Mouse (Mus musculus) embryonic facial prominence, embryonic 13.5 days (tissue): ENCODE data around the gene Tmod3. TPM values are rescaled to one million over a fixed set of nuclear protein-coding genes. Genes with fewer than 3 reads are reported as not detected.
"Not testable (repeated sequence)": the region's sequence is repeated elsewhere in the genome, so short reads cannot be mapped to it uniquely, and the experiment has no call there.

Experiments
- ATAC-seq: fragments of 200-750 bp; cut with Nextera tagmentation; 2 replicates; pipeline ENCODE4 v1.8.0; 2017; ENCODE audit warnings: low read depth; ENCODE audit not compliant: insufficient number of reproducible peaks, insufficient read depth, low FRiP score, low TSS enrichment
- H3K27ac ChIP-seq: fragments of 300-500 bp; sonication (generic); 2 replicates; pipeline ENCODE4 v1.5.1; 2015; ENCODE audit warnings: moderate library complexity, mild to moderate bottlenecking, inconsistent platforms
- H3K27me3 ChIP-seq: fragments of 300-500 bp; sonication (generic); 2 replicates; pipeline ENCODE4 v1.6.1; 2015; ENCODE audit warnings: mild to moderate bottlenecking, inconsistent platforms
- H3K36me3 ChIP-seq: fragments of 300-500 bp; sonication (generic); 2 replicates; pipeline ENCODE4 v1.6.1; 2015; ENCODE audit warnings: mild to moderate bottlenecking, inconsistent platforms
- H3K4me1 ChIP-seq: fragments of 300-500 bp; sonication (generic); 2 replicates; pipeline ENCODE4 v1.6.1; 2015; ENCODE audit warnings: inconsistent platforms
- H3K4me2 ChIP-seq: fragments of 300-500 bp; sonication (generic); 2 replicates; pipeline ENCODE4 v1.6.1; 2015; ENCODE audit warnings: moderate library complexity, mild to moderate bottlenecking, inconsistent platforms
- H3K4me3 ChIP-seq: fragments of 300-500 bp; sonication (generic); 2 replicates; pipeline ENCODE4 v1.5.1; 2015; ENCODE audit warnings: mild to moderate bottlenecking, inconsistent platforms
- H3K9ac ChIP-seq: fragments of 300-500 bp; sonication (generic); 2 replicates; pipeline ENCODE4 v1.6.1; 2015; ENCODE audit warnings: mild to moderate bottlenecking, inconsistent platforms
- H3K9me3 ChIP-seq: fragments of 300-500 bp; sonication (generic); 2 replicates; pipeline ENCODE4 v1.6.1; 2016; ENCODE audit warnings: inconsistent platforms
- WGBS: fragments of 180-500 bp; shearing (Covaris S2); methylation state at CpG from one replicate; pipeline ENCODE4 v1.1.7; 2015; ENCODE audit warnings: mixed read lengths; 5-methylcytosine and 5-hydroxymethylcytosine counted together
- polyA plus RNA-seq: library from polyadenylated mRNA; unstranded; fragments of >200 nt; fragmentation: Nextera tagmentation; extraction: Ambion mirVana; gene quantifications from 2 replicates; pipeline ENCODE4 v1.2.1, GENCODE M21; 2015

Tmod3 gene
- polyA plus RNA-seq, 1 experiment from 2014 or later: 110 TPM

- no peaks in the 10 kb centered on the region for H3K9me3 ChIP-seq
- H3K4me3 ChIP-seq: no peak overlapping the region
- no peaks in the 10 kb centered on the region for H3K4me1 ChIP-seq
- no peak overlapping the region for H3K27ac ChIP-seq
- H3K9ac ChIP-seq: no peak overlapping the region
- no peak for ATAC-seq
- H3K36me3 ChIP-seq: peaks cover 19% of the 10 kb centered on the region
- H3K27me3 ChIP-seq: no peaks in the 10 kb centered on the region
- 84% methylated on average over 9 of the region's 9 CpGs for WGBS
- no peak overlapping the region for H3K4me2 ChIP-seq
Measured at GRCm38 (mm10) chr9:75494407-75495005, 65.0 kb downstream of the Tmod3 start.

GRCm38 (mm10) chr9:75488255-75488654 lies 71.2 kb downstream of the Tmod3 start:
- not testable (repeated sequence) for H3K36me3 ChIP-seq, H3K9me3 ChIP-seq, H3K27ac ChIP-seq, H3K4me1 ChIP-seq, H3K4me3 ChIP-seq, H3K27me3 ChIP-seq, H3K9ac ChIP-seq, ATAC-seq, H3K4me2 ChIP-seq
- WGBS: 91% methylated on average over 7 of the region's 7 CpGs

- H3K27ac ChIP-seq: no peak overlapping the region
- no peak overlapping the region for H3K9ac ChIP-seq
- peaks cover 10% of the 10 kb centered on the region for H3K36me3 ChIP-seq
- H3K4me2 ChIP-seq: no peak overlapping the region
- H3K4me1 ChIP-seq: no peaks in the 10 kb centered on the region
- H3K9me3 ChIP-seq: no peaks in the 10 kb centered on the region
- H3K27me3 ChIP-seq: no peaks in the 10 kb centered on the region
- 73% methylated on average over 6 of the region's 6 CpGs for WGBS
- no peak for ATAC-seq
- no peak overlapping the region for H3K4me3 ChIP-seq
Measured at GRCm38 (mm10) chr9:75485231-75485630, 74.2 kb downstream of the Tmod3 start.

- peaks cover 10% of the 10 kb centered on the region for H3K36me3 ChIP-seq
- WGBS: 90% methylated on average over 5 of the region's 5 CpGs
- no peaks in the 10 kb centered on the region for H3K27me3 ChIP-seq
- H3K9ac ChIP-seq: no peak overlapping the region
- no peak overlapping the region for H3K27ac ChIP-seq
- H3K4me1 ChIP-seq: 0 out of 2 replicates have a peak, but pooled peaks cover 7% of the 10 kb centered on the region
- H3K9me3 ChIP-seq: no peaks in the 10 kb centered on the region
- no peak for ATAC-seq
- no peak overlapping the region for H3K4me2 ChIP-seq
- no peak overlapping the region for H3K4me3 ChIP-seq
Measured at GRCm38 (mm10) chr9:75480536-75481075, 78.9 kb downstream of the Tmod3 start.

GRCm38 (mm10) chr9:75479106-75479725 lies 80.2 kb downstream of the Tmod3 start:
- ATAC-seq: no peak

GRCm38 (mm10) chr9:75477212-75477611 lies 82.2 kb downstream of the Tmod3 start:
- Histone ChIP-seq H3K4me2 (no peak overlapping the region), H3K36me3 (peaks cover 21% of the 10 kb centered on the region), H3K27ac (no peak overlapping the region), H3K4me1 (0 out of 2 replicates have a peak, but pooled peaks cover 7% of the 10 kb centered on the region), H3K9ac (no peak overlapping the region), H3K9me3 (no peaks in the 10 kb centered on the region), H3K4me3 (no peak overlapping the region), H3K27me3 (no peaks in the 10 kb centered on the region)
- WGBS: 70% methylated on average over 3 of the region's 3 CpGs
- ATAC-seq: no peak

More at GRCm38 (mm10) chr9:75479106-75479725, 80.2 kb downstream of the Tmod3 start:
- Histone ChIP-seq H3K9ac (no peak overlapping the region), H3K4me3 (no peak overlapping the region), H3K27ac (peak overlapping the region; percentile 34; the same call in 1 of the 2 replicates), H3K4me2 (no peak overlapping the region), H3K27me3 (no peaks in the 10 kb centered on the region), H3K36me3 (peaks cover 12% of the 10 kb centered on the region), H3K9me3 (no peaks in the 10 kb centered on the region), H3K4me1 (0 out of 2 replicates have a peak, but pooled peaks cover 7% of the 10 kb centered on the region)
- WGBS: 52% methylated on average over 8 of the region's 8 CpGs

- H3K27ac ChIP-seq: no peak overlapping the region
- H3K4me2 ChIP-seq: no peak overlapping the region
- no peaks in the 10 kb centered on the region for H3K9me3 ChIP-seq
- peaks cover 75% of the 10 kb centered on the region for H3K36me3 ChIP-seq
- no peaks in the 10 kb centered on the region for H3K27me3 ChIP-seq
- H3K4me3 ChIP-seq: no peak overlapping the region
- no peak for ATAC-seq
- 82% methylated on average over 14 of the region's 14 CpGs for WGBS
- no peaks in the 10 kb centered on the region for H3K4me1 ChIP-seq
- H3K9ac ChIP-seq: no peak overlapping the region
Measured at GRCm38 (mm10) chr9:75468297-75468696, 91.2 kb downstream of the Tmod3 start.

GRCm38 (mm10) chr9:75467581-75467980 lies 91.9 kb downstream of the Tmod3 start:
- Histone ChIP-seq H3K27me3 (no peaks in the 10 kb centered on the region), H3K9me3 (no peaks in the 10 kb centered on the region), H3K36me3 (peaks cover 75% of the 10 kb centered on the region), H3K9ac (no peak overlapping the region), H3K4me1 (no peaks in the 10 kb centered on the region), H3K4me3 (no peak overlapping the region), H3K27ac (no peak overlapping the region), H3K4me2 (no peak overlapping the region)
- ATAC-seq: no peak
- WGBS: 97% methylated on average over 3 of the region's 3 CpGs

- H3K4me2 ChIP-seq: no peak overlapping the region
- no peak overlapping the region for H3K9ac ChIP-seq
- peaks cover 76% of the 10 kb centered on the region for H3K36me3 ChIP-seq
- no peak overlapping the region for H3K27ac ChIP-seq
- 96% methylated on average over 4 of the region's 4 CpGs for WGBS
- no peaks in the 10 kb centered on the region for H3K4me1 ChIP-seq
- no peaks in the 10 kb centered on the region for H3K27me3 ChIP-seq
- no peak for ATAC-seq
- no peak overlapping the region for H3K4me3 ChIP-seq
- no peaks in the 10 kb centered on the region for H3K9me3 ChIP-seq
Measured at GRCm38 (mm10) chr9:75466641-75467040, 92.8 kb downstream of the Tmod3 start.

- Histone ChIP-seq H3K36me3 (peaks cover 76% of the 10 kb centered on the region), H3K4me1 (no peaks in the 10 kb centered on the region), H3K27ac (no peak overlapping the region), H3K9me3 (no peaks in the 10 kb centered on the region), H3K9ac (no peak overlapping the region), H3K27me3 (no peaks in the 10 kb centered on the region), H3K4me3 (no peak overlapping the region), H3K4me2 (no peak overlapping the region)
- no peak for ATAC-seq
- 93% methylated on average over 9 of the region's 9 CpGs for WGBS
Measured at GRCm38 (mm10) chr9:75465856-75466255, 93.6 kb downstream of the Tmod3 start.

GRCm38 (mm10) chr9:75463050-75463660 lies 96.3 kb downstream of the Tmod3 start:
- no peak overlapping the region for H3K9ac ChIP-seq
- no peaks in the 10 kb centered on the region for H3K9me3 ChIP-seq
- H3K4me3 ChIP-seq: no peak overlapping the region
- ATAC-seq: no peak
- no peak overlapping the region for H3K4me2 ChIP-seq
- no peaks in the 10 kb centered on the region for H3K4me1 ChIP-seq
- no peaks in the 10 kb centered on the region for H3K27me3 ChIP-seq
- peaks cover 95% of the 10 kb centered on the region for H3K36me3 ChIP-seq
- WGBS: 80% methylated on average over 8 of the region's 8 CpGs
- H3K27ac ChIP-seq: no peak overlapping the region

GRCm38 (mm10) chr9:75455684-75456083 lies 103.8 kb downstream of the Tmod3 start:
- WGBS: 75% methylated on average over 10 of the region's 10 CpGs
- Histone ChIP-seq H3K9me3 (no peaks in the 10 kb centered on the region), H3K27me3 (no peaks in the 10 kb centered on the region), H3K4me2 (no peak overlapping the region), H3K27ac (no peak overlapping the region), H3K4me1 (no peaks in the 10 kb centered on the region), H3K36me3 (peaks cover 96% of the 10 kb centered on the region), H3K4me3 (no peak overlapping the region), H3K9ac (no peak overlapping the region)
- no peak for ATAC-seq
